Mouse (Mus musculus): ENCODE data around the gene Rassf8. TPM values are rescaled to one million over a fixed set of nuclear protein-coding genes. Genes with fewer than 3 reads are reported as not detected.

Gene Rassf8
- polyA plus RNA-seq, 2 experiments, result 20.8 to 43.3 TPM

GRCm38 (mm10) chr6:145768671-145769292 lies 22.2 kb downstream of the Rassf8 start:
- Histone ChIP-seq H3K4me2 (replicated peaks; ENCODE audit: low read depth, low read length, severe bottlenecking) (no peak overlapping the region), H3K9ac (ENCODE audit: low read depth, low read length, severe bottlenecking) (no peak overlapping the region), H3K4me1 (ENCODE audit: control insufficient read depth, insufficient read depth, low read length) (peaks cover 42% of the 10 kb centered on the region), H3K36me3 (ENCODE audit: control insufficient read depth, insufficient read depth, low read length) (no peaks in the 10 kb centered on the region), H3K4me3 (replicated peaks; ENCODE audit: low read length) (no peak overlapping the region), H3K27ac (replicated peaks; ENCODE audit: low read depth, low read length) (peak overlapping the region; percentile 80), H3K9me3 (ENCODE audit: control insufficient read depth, low read length) (no peaks in the 10 kb centered on the region), H3K27me3 (ENCODE audit: control insufficient read depth, insufficient read depth, low read length) (no peaks in the 10 kb centered on the region)
- ATAC-seq (ENCODE audit: low FRiP score, low read depth) (peak; percentile 71; the same call in 1 of the 2 replicates), DNase-seq (ENCODE audit: low spot score) (peak; percentile 71)
- WGBS, result 47% methylated on average over 10 of the region's 10 CpGs
- TF ChIP-seq POLR2A (IDR thresholded peaks at IDR 0.05; ENCODE audit: borderline replicate concordance, extremely low read depth, insufficient read depth, insufficient read length), result no peak

GRCm38 (mm10) chr6:145769855-145770254 lies 23.3 kb downstream of the Rassf8 start:
- Histone ChIP-seq H3K9ac (ENCODE audit: low read depth, low read length, severe bottlenecking) (no peak overlapping the region), H3K4me3 (replicated peaks; ENCODE audit: low read length) (no peak overlapping the region), H3K36me3 (ENCODE audit: control insufficient read depth, insufficient read depth, low read length) (no peaks in the 10 kb centered on the region), H3K27ac (replicated peaks; ENCODE audit: low read depth, low read length) (0 out of 2 replicates have a peak overlapping the region, but pooled peaks have one; percentile 33), H3K9me3 (ENCODE audit: control insufficient read depth, low read length) (no peaks in the 10 kb centered on the region), H3K27me3 (ENCODE audit: control insufficient read depth, insufficient read depth, low read length) (no peaks in the 10 kb centered on the region), H3K4me2 (replicated peaks; ENCODE audit: low read depth, low read length, severe bottlenecking) (no peak overlapping the region), H3K4me1 (ENCODE audit: control insufficient read depth, insufficient read depth, low read length) (peaks cover 37% of the 10 kb centered on the region)
- 82% methylated on average over 11 of the region's 11 CpGs for WGBS
- no peak for TF ChIP-seq POLR2A (IDR thresholded peaks at IDR 0.05; ENCODE audit: borderline replicate concordance, extremely low read depth, insufficient read depth, insufficient read length)
- ATAC-seq (ENCODE audit: low FRiP score, low read depth) (no peak), DNase-seq (ENCODE audit: low spot score) (no peak)

GRCm38 (mm10) chr6:145770272-145771000 lies 23.9 kb downstream of the Rassf8 start:
- Histone ChIP-seq H3K27me3 (ENCODE audit: control insufficient read depth, insufficient read depth, low read length) (no peaks in the 10 kb centered on the region), H3K9ac (ENCODE audit: low read depth, low read length, severe bottlenecking) (0 out of 2 replicates have a peak overlapping the region, but pooled peaks have one; percentile 25), H3K27ac (replicated peaks; ENCODE audit: low read depth, low read length) (no peak overlapping the region), H3K4me3 (replicated peaks; ENCODE audit: low read length) (no peak overlapping the region), H3K4me2 (replicated peaks; ENCODE audit: low read depth, low read length, severe bottlenecking) (no peak overlapping the region), H3K4me1 (ENCODE audit: control insufficient read depth, insufficient read depth, low read length) (peaks cover 34% of the 10 kb centered on the region), H3K36me3 (ENCODE audit: control insufficient read depth, insufficient read depth, low read length) (no peaks in the 10 kb centered on the region), H3K9me3 (ENCODE audit: control insufficient read depth, low read length) (no peaks in the 10 kb centered on the region)
- no peak for TF ChIP-seq POLR2A (IDR thresholded peaks at IDR 0.05; ENCODE audit: borderline replicate concordance, extremely low read depth, insufficient read depth, insufficient read length)
- no peak for DNase-seq (ENCODE audit: low spot score)
- 34% methylated on average over 18 of the region's 18 CpGs for WGBS
- ATAC-seq (ENCODE audit: low FRiP score, low read depth), result no peak; the same call in 1 of the 2 replicates

GRCm38 (mm10) chr6:145774436-145774835 lies 27.9 kb downstream of the Rassf8 start:
- ATAC-seq (ENCODE audit: low FRiP score, low read depth) (no peak), DNase-seq (ENCODE audit: low spot score) (no peak)
- Histone ChIP-seq H3K9ac (ENCODE audit: low read depth, low read length, severe bottlenecking) (no peak overlapping the region), H3K4me3 (replicated peaks; ENCODE audit: low read length) (no peak overlapping the region), H3K27ac (replicated peaks; ENCODE audit: low read depth, low read length) (no peak overlapping the region), H3K9me3 (ENCODE audit: control insufficient read depth, low read length) (no peaks in the 10 kb centered on the region), H3K36me3 (ENCODE audit: control insufficient read depth, insufficient read depth, low read length) (no peaks in the 10 kb centered on the region), H3K4me1 (ENCODE audit: control insufficient read depth, insufficient read depth, low read length) (peaks cover 21% of the 10 kb centered on the region), H3K27me3 (ENCODE audit: control insufficient read depth, insufficient read depth, low read length) (no peaks in the 10 kb centered on the region), H3K4me2 (replicated peaks; ENCODE audit: low read depth, low read length, severe bottlenecking) (no peak overlapping the region)
- WGBS, result 92% methylated on average over 2 of the region's 2 CpGs
- TF ChIP-seq POLR2A (IDR thresholded peaks at IDR 0.05; ENCODE audit: borderline replicate concordance, extremely low read depth, insufficient read depth, insufficient read length), result no peak

GRCm38 (mm10) chr6:145776241-145776640 lies 29.7 kb downstream of the Rassf8 start:
- 78% methylated on average over 4 of the region's 4 CpGs for WGBS
- no peak overlapping the region for H3K4me3 ChIP-seq (replicated peaks; ENCODE audit: low read length)
- peaks cover 17% of the 10 kb centered on the region for H3K4me1 ChIP-seq (ENCODE audit: control insufficient read depth, insufficient read depth, low read length)
- ATAC-seq (ENCODE audit: low FRiP score, low read depth), result no peak
- H3K36me3 ChIP-seq (ENCODE audit: control insufficient read depth, insufficient read depth, low read length), result no peaks in the 10 kb centered on the region
- no peak overlapping the region for H3K27ac ChIP-seq (replicated peaks; ENCODE audit: low read depth, low read length)
- TF ChIP-seq POLR2A (IDR thresholded peaks at IDR 0.05; ENCODE audit: borderline replicate concordance, extremely low read depth, insufficient read depth, insufficient read length), result no peak
- no peak overlapping the region for H3K4me2 ChIP-seq (replicated peaks; ENCODE audit: low read depth, low read length, severe bottlenecking)
- H3K27me3 ChIP-seq (ENCODE audit: control insufficient read depth, insufficient read depth, low read length), result no peaks in the 10 kb centered on the region
- DNase-seq (ENCODE audit: low spot score), result no peak
- H3K9ac ChIP-seq (ENCODE audit: low read depth, low read length, severe bottlenecking), result no peak overlapping the region
- H3K9me3 ChIP-seq (ENCODE audit: control insufficient read depth, low read length), result no peaks in the 10 kb centered on the region

Measured in limb, embryonic 14.5 days (tissue).